Mouse (Mus musculus) forebrain, postnatal 0 days (tissue): ENCODE results near the gene Tie1. TPM values are rescaled to one million over a fixed set of nuclear protein-coding genes. Genes with fewer than 3 reads are reported as not detected.

Source experiments
- ATAC-seq: fragments of 200-750 bp; cut with Nextera tagmentation; 2 replicates; pipeline ENCODE4 v1.8.0; 2017; ENCODE audit warnings: mild to moderate bottlenecking, moderate library complexity
- DNase-seq: peaks from one replicate; pipeline ENCODE4 v3.0.0-alpha.2; 2015
- H3K27ac ChIP-seq: fragments of 300-500 bp; sonication (generic); 2 replicates; pipeline ENCODE4 v1.5.1; 2014; ENCODE audit warnings: low read depth, mild to moderate bottlenecking, antibody characterized with exemption, low read length, moderate library complexity, mixed read lengths
- H3K27me3 ChIP-seq: fragments of 300-500 bp; sonication (generic); 2 replicates; pipeline ENCODE4 v1.6.1; 2014; ENCODE audit warnings: mild to moderate bottlenecking, low read length, mixed read lengths; ENCODE audit not compliant: insufficient read depth
- H3K36me3 ChIP-seq: fragments of 300-500 bp; sonication (generic); 2 replicates; pipeline ENCODE4 v1.6.1; 2014; ENCODE audit warnings: mild to moderate bottlenecking, moderate library complexity; ENCODE audit not compliant: insufficient read depth
- H3K4me1 ChIP-seq: fragments of 300-500 bp; sonication (generic); 2 replicates; pipeline ENCODE4 v1.6.1; 2014; ENCODE audit warnings: antibody characterized with exemption; ENCODE audit not compliant: insufficient read depth
- H3K4me2 ChIP-seq: fragments of 300-500 bp; sonication (generic); 2 replicates; pipeline ENCODE4 v1.6.1; 2014; ENCODE audit warnings: low read depth, mild to moderate bottlenecking, moderate library complexity
- H3K4me3 ChIP-seq: fragments of 300-500 bp; sonication (generic); 2 replicates; pipeline ENCODE4 v1.5.1; 2014; ENCODE audit warnings: low read depth, low read length, mixed read lengths
- H3K9ac ChIP-seq: fragments of 300-500 bp; sonication (generic); 2 replicates; pipeline ENCODE4 v1.6.1; 2014; ENCODE audit warnings: mild to moderate bottlenecking
- H3K9me3 ChIP-seq: fragments of 300-500 bp; sonication (generic); 2 replicates; pipeline ENCODE4 v1.6.1; 2016; ENCODE audit warnings: low read length
- CTCF ChIP-seq: sonication (generic); IDR thresholded peaks from 2 replicates; pipeline ENCODE4 v1.5.1; 2016; ENCODE audit warnings: antibody characterized with exemption, control low read depth, low read depth
- WGBS: fragments of 180-500 bp; shearing (Covaris S2); extraction: QIAGEN DNeasy Blood & Tissue Kit; methylation state at CpG from one replicate; pipeline ENCODE4 v1.1.7; 2014; 5-methylcytosine and 5-hydroxymethylcytosine counted together
- polyA plus RNA-seq: library from polyadenylated mRNA; unstranded; fragments of >200 nt; fragmentation: Nextera tagmentation; extraction: Ambion mirVana; gene quantifications from 2 replicates; pipeline ENCODE4 v1.2.1, GENCODE M21; 2015
- total RNA-seq: library from RNA; depleted of rRNA; stranded (reverse); fragments of >200 nt; gene quantifications from 2 replicates; pipeline ENCODE4 v1.2.3, GENCODE M21; 2014

The Tie1 gene
- total and polyA plus RNA-seq, 2 experiments from 2014 or later = 9.8 to 14.9 TPM

DNA sequence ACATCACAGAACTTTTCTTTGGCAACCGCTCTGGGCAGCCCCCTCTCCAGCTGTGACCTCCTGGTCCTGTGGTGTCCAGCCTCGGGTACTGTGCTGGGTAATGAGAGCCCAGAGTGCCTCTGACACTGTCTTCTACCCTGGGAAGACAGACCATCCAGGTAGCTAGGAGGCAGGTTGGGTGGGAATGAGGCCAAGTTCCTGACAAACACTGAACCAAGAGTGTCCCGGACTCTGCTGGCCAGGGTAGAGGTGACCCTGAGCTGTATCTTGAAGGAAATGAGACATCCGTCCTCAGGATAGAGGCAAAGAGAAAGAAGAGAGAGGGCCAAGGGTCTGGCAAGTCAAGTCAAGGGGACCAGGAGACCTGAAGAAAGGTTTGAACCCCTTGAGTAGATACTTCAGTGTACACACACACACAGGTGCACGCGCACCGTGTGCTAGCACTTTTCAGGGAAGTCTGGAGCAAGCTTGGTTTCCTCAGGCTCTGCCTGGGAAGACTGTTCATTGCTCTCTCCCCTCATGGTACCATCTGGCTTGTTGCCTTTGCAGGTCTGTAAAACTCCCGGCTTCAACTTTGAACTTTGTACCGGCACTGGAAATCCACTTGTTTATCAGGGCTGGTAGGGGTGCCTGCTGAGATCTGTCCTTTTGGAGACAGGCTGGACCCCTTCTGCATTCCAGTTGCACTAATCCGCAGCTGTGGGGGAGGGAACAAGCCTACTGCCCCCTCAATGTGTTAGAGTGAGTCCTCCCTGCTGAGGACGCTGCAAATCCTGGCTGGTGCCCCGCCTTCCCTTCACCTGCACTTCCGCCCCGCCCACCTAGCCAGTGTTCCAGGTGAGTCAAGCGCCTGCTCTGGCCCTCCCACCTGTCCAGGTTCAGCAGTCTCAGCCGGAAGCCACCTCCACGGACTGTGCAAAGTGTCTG, 36.8 kb upstream of the Tie1 start, which contains the start of gene 2610528J11Rik:
Gene 2610528J11Rik (plus strand): TSS at position 592 of the 927 bp plus-strand sequence.
- no peak for ATAC-seq
- Histone ChIP-seq H3K27me3 (no peaks in the 10 kb centered on the region), H3K36me3 (no peaks in the 10 kb centered on the region), H3K9me3 (no peaks in the 10 kb centered on the region), H3K27ac (no peak within 1 kb of the TSS), H3K9ac (no peak within 1 kb of the TSS), H3K4me2 (no peak within 1 kb of the TSS), H3K4me1 (no peaks in the 10 kb centered on the region), H3K4me3 (no peak within 1 kb of the TSS)
- WGBS = 31% methylated on average over 17 of the region's 17 CpGs
- DNase-seq = no peak
- TF ChIP-seq CTCF = no peak

- Histone ChIP-seq H3K9me3 (no peaks in the 10 kb centered on the region), H3K36me3 (no peaks in the 10 kb centered on the region), H3K4me2 (no peak overlapping the region), H3K4me1 (no peaks in the 10 kb centered on the region), H3K4me3 (no peak overlapping the region), H3K9ac (no peak overlapping the region), H3K27ac (no peak overlapping the region), H3K27me3 (no peaks in the 10 kb centered on the region)
- WGBS = 65% methylated on average over 3 of the region's 3 CpGs
- ATAC-seq (no peak), DNase-seq (no peak)
- TF ChIP-seq CTCF = no peak
Observed at GRCm38 (mm10) chr4:118525779-118526178, 35.9 kb upstream of the Tie1 start.

GRCm38 (mm10) chr4:118523976-118524375, 34.1 kb upstream of the Tie1 start:
- no peaks in the 10 kb centered on the region for H3K27me3 ChIP-seq
- H3K36me3 ChIP-seq = no peaks in the 10 kb centered on the region
- H3K4me2 ChIP-seq = no peak overlapping the region
- no peak for TF ChIP-seq CTCF
- no peaks in the 10 kb centered on the region for H3K4me1 ChIP-seq
- no peaks in the 10 kb centered on the region for H3K9me3 ChIP-seq
- ATAC-seq (peak; percentile 34; the same call in 1 of the 2 replicates), DNase-seq (peak; percentile 39)
- H3K4me3 ChIP-seq = no peak overlapping the region
- H3K9ac ChIP-seq = no peak overlapping the region
- H3K27ac ChIP-seq = no peak overlapping the region; the same call in 1 of the 2 replicates
- 43% methylated on average over 7 of the region's 7 CpGs for WGBS

DNA sequence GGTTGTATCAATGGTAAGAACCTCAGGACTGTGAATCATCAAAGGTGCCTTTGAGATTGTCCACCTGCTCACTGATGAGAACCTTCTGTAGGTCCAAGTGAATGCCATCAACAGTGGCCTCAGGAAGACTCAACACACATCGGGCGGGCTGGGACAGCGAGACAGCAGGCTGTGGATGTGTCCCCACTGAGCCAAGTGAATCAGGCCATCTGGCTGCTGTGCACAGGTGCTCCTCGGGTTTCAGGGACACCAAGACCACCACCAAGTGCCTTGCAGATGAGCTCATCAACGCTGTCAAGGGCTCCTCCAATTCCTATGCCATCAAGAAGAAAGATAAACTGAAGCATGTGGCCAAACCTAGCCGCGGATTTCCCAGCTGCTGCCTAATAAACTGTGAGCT, 32.4 kb upstream of the Tie1 start:
- Histone ChIP-seq H3K4me1 (no peaks in the 10 kb centered on the region), H3K36me3 (no peaks in the 10 kb centered on the region), H3K4me3 (no peak overlapping the region), H3K9ac (no peak overlapping the region), H3K27me3 (no peaks in the 10 kb centered on the region; the same call in 1 of the 2 replicates), H3K27ac (no peak overlapping the region), H3K9me3 (no peaks in the 10 kb centered on the region), H3K4me2 (no peak overlapping the region)
- TF ChIP-seq CTCF = no peak
- ATAC-seq (no peak), DNase-seq (no peak)
- whole genome bisulfite sequencing = 83% methylated on average over 7 of the region's 7 CpGs

- DNase-seq = no peak
- WGBS = 70% methylated on average over 5 of the region's 5 CpGs
- Histone ChIP-seq H3K27ac (no peak overlapping the region), H3K9me3 (no peaks in the 10 kb centered on the region), H3K36me3 (no peaks in the 10 kb centered on the region), H3K27me3 (no peaks in the 10 kb centered on the region; the same call in 1 of the 2 replicates), H3K4me3 (no peak overlapping the region), H3K9ac (no peak overlapping the region), H3K4me2 (no peak overlapping the region), H3K4me1 (no peaks in the 10 kb centered on the region)
- TF ChIP-seq CTCF = no peak
- ATAC-seq = no peak
Observed at GRCm38 (mm10) chr4:118518208-118518607, 28.3 kb upstream of the Tie1 start.

GRCm38 (mm10) chr4:118517497-118518146, 27.8 kb upstream of the Tie1 start:
- WGBS = 43% methylated on average over 16 of the region's 16 CpGs
- ATAC-seq (no peak), DNase-seq (no peak)
- Histone ChIP-seq H3K9ac (no peak overlapping the region), H3K9me3 (no peaks in the 10 kb centered on the region), H3K27me3 (no peaks in the 10 kb centered on the region; the same call in 1 of the 2 replicates), H3K4me3 (no peak overlapping the region), H3K36me3 (no peaks in the 10 kb centered on the region), H3K27ac (no peak overlapping the region), H3K4me2 (no peak overlapping the region), H3K4me1 (no peaks in the 10 kb centered on the region)
- no peak for TF ChIP-seq CTCF
